Mouse (Mus musculus): ENCODE results near the gene Il2rb.

Gene Il2rb

DNA sequence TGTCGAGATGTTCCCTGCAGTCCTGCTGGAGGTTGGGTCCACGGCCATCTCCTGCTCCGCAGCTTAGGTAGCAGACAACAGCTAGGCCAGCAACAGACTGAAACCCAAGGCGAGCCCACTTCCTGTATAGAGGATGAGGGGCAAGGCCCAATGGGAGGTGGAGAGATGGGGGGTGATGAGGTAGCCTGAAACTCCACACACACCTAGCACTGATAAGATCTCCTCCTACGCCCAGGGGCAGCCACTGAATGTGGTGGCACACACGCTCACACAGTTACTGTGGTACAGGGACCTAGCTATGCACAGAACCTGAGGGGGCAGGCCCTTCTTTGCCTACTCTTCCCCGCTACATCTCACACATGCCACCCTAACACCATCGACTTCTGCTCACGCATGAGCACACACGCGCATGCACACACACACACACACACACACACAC lies at the start of gene Il2rb:
TSS of gene Il2rb (minus strand) at position 304 of the 439 bp plus-strand sequence.
- DNase-seq: peak; percentile 59

DNA sequence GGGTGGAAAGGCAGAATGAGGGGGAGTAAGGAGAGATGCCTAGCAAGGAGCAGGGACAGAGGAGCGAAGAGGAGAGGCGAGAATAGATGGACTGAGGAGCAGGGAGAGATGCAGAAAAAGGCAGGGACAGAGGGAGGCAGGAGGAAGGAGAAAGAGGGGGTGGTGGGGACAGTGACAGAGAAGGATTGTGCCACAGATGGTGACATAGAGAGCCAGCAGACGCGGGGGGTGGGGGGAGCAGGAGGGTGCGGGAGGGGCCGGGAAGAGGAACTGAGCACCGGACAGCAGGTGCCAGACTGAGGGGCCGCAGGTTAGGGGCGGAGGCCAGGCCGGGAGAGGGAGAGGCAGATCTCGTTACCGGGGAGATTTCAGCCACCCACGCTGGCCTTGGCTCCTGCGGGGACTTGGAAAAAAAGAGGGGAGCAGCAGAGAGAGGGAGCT lies 49.5 kb upstream of the Il2rb start, which contains the start of gene Sstr3:
TSS of gene Sstr3 (minus strand) at position 125 of the 441 bp plus-strand sequence.
- DNase-seq: no peak

DNA sequence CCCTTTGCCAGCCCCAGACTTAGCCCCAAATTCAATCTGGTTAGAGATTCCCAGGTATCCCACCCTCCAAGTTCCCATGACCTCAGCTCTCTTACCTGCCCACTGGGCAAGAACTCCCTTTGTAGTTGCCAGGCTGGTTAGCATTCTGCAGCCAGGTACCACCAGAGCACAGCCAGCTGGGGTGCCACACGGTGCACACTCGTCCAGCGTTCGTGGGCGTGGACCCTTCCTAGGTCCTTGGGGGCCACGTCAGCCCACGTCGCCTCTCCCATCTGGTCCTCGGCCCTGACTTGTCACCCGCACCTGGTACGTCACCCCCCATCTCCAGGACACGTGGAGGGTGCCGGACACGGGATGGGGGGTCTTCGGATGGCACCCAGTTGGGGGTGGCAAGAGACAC lies 49.0 kb upstream of the Il2rb start:
- no peak for DNase-seq

DNA sequence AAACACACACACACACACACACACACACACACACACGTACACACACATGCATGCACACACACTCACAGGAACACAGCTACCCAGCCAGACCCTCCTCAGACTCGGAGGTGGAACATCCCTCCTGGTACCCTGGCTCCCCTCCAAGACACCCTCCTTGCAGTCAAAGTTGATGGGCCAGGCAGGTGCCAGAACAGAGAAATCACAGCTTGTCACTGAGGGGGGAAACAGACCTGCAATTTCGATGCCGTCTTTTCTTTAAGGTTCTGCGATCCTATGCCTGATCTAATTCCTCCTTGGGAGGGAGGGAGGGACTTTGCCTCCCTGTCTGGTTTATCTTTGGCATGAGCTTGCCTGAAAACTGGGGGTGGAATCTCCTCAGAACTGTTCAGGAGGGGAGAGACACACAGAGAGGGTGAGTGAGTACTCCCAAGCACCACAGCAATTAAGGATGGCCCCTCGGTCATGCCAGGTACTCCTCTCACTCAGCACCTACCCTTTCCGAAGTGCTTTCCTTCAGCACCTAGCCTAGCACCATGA lies 47.8 kb upstream of the Il2rb start:
- DNase-seq: no peak

DNA sequence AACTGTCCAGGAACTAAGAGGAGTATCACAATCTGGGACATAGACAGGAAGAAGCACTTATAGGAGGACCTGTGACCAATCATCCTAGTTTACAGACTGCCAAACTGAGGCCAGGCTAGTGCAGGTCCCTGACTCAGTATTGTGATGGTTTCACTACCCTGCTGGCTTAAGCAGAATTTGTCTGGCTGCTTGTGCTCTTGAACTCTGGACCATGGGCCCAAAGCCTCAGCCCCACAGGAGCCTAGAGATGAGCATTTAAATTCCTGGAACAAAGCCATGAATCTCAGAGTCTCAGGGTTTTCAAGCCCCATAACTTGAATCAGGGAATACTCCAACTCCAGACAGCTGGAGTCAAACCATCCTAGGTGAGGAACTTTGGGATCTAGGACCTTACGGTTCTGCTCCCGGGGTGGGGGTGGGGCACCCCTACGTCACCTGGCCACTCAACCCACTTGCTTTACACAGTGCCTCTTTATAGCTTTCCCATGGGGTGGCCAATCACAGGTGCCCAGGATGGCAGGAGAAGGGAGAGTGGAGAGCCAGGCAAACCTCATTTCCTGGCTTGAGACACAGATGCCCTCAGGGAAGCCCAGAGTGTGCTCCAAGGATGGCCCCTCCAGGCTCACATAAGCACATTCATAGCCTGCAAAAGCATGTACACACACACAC lies 47.2 kb upstream of the Il2rb start:
- no peak for DNase-seq

DNA sequence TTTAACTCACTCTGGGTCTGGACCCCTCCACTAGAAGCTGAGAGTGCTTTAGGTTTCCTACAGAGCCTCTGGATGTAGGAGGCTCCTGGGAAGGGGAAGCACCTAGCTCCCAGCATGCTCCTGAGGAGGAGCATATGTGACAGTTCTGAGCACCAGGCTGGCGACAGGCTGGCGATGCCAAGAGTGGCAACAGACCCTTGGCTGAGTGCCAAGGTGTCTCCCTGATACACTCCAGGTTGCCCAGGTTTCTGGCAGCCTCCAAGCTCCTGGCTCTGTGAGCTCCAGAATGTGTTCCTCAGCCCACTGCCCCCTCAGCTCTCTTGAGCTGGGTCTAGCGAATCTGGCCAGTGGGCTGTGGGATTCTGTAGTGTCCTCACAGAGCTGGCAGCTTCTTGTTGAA lies 46.5 kb upstream of the Il2rb start:
- no peak for DNase-seq

DNA sequence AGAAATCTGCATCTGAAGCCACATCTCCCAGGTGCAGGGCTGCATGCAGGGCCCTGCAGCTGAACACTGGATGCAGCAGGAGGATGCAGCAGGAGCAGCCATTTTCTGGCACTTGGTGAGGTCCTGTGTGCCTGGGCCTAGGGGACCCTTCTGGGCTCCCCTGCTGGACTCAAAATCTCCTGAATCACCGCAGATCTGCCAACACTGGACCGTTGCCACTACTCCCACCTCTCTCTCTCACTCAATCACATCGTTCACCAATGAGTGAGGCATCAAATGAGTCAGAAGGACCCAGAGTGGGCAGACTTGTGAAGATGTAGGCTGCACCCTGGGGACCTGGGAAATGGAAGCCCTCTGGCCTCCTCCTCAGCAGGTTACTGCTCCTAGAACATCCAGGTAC lies 46.0 kb upstream of the Il2rb start:
- no peak for DNase-seq

DNA sequence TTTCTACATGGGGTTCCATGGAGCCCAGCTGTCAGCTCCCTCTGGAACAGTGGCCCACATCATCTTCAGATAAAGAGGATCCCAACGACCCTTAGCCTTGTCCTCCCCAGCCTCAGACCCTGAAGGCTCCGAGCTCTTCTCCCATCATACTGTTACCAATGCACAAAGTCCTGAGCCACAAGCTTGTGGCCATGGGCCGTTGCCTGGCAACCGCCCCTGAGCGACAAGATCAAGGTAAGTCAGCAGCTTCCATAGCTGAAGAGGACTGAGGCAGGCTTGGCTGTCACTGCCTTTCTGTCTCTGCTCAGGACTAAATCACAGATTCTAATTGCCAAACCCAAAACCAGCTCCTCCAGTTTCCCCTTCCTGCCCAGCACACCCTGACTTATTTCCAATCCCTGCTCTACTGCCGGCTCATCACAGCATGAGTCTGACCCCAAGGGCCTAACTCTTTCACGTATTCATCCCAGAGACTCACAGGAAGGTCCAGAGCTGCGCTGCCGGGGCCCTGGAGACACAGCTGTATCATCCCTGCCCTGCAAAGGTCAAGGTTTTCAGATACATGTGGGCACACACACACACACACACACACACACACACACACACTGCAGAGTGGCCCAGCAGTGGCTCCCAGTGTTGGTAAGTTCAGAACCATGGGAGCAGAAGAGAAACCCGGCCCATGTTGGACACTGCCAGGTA lies 40.8 kb upstream of the Il2rb start:
- DNase-seq: no peak

DNA sequence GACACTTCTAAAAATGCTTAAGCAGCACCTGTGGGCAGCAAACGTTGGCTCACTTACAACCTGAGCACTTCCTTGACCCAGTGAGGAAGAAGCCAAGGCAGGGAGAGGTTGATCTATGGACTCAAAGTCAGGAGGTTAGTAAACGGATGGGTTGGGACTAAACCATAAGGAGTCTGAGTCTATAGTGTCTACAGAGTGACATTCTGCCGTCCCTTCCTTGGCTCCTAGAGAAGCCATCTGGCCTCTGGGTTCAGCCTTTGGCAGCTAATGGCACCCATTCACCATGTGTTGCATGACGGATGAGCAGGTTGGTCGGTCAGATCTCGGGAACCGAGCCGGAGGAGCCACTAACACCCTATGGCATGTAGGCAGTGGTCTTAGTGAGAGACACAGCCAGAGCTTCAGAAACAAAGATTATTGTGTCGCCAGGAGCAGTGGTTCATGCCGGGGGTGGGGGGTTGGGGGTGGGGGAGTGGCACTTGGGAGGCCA lies 38.3 kb upstream of the Il2rb start:
- DNase-seq: no peak

DNA sequence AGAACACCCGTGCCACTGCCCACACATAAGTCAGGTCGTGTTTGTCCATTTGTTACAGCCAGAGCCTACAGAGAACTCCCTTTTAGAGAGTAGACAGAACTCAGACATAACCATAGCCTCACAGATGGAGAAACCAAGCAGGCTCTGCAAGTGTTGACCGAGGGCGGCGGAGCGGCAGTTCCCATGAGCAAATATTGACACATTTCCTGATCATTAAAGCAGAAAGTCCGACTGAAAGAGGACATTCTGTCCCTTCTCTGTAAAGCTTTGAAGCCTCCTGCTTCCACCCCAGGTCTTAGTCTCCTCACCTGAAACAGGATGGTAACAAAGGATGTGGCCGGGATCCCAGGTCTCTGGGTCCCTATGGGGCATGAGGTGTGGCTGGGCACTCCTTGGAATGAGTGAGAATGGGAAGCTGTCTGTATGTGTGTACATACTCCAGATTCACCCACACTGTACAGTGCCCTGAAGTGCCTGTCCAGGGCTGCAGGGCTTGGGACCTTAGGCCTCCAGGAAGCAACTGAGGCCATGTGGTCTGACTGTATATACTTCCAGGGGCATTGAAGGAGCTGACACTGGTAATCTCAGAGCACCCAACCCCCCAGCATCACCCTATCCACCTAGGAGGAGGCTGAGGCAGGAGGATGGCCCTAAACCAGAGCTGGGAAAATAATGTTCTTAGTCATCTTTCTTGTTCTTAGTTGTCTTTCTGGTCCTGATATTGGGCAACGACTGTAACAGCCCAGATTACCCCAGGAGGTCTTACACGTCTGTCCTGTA lies 37.7 kb upstream of the Il2rb start:
- no peak for DNase-seq

DNA sequence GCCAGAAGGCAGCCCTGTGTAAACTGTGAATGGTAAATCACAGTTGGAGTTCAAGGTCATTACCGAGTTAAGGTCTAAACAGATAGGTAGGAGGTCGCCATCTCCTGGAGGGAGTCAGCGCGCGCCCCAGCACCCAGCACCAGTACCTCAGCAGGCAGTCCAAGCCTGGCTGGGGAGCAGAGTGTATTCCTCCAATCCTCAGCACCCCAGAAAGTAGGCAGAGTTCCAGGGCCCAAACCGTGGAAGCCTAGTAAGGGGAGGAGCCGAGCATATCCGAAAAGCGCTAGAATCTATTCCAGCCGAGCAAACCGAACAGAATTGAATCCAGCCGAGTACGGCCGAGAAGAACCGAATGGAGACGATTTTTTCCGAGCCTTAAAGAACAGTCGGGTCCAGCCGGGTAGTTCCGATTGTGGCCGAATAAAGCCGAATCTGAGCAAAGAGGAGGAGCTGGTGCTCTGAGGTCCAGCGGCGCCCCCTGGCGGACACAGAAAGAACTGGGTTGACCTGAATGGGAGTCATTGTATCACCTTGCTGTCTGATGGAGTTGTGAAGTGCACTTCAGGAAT lies 36.9 kb upstream of the Il2rb start:
- DNase-seq: peak; percentile 97

DNA sequence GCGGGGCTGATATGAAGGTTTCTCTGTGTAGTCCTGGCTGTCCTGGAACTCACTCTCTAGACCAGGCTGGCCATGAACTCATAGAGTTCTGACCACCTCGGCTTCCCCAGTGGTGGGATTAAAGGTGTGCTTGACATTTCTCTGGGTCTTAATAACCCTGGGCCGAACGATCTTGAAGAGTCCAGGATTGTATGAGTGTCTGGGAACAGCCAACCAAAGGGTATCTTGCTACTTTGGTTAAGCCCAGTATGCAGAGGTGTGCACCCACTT lies 36.3 kb upstream of the Il2rb start:
- DNase-seq: no peak

DNA sequence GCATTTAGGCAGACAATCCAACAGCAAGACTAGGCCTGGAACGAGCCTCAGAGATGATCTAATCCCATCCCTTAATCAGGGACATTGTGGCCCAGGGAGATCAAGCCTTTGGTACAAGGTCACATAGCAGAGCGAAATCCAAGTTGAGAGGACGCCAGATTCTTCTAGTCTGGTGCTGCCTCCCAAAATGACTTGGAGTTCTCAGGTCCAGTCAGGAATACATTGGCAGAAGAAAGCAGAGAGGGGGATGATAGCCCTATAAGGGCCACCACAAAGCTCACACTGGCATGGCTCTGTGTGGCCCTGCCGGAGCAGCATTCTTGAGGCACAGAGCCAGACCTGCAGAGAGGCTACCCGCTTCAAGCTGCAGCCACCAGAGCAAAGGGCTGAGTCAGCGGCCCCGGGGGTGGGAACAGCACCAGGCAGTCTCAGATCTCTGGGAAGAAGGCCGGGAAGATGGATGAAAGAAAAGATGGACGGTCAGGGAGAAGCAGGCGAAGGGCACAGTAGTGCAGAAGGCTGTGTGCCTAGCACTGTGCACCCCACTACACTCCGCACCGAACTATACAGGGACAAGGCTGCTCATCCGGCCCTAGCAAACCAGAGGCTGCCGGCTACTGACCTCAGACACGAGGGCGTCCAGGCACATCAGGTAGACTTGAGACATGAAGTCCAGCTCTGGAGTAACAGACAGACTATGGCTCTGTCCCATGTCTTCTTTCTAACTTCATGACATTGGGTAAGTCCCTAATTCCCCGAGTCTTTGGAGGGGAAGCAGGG lies 35.8 kb upstream of the Il2rb start, which contains the start of gene C1qtnf6:
TSS of gene C1qtnf6 (minus strand) at position 746 of the 780 bp plus-strand sequence.
- no peak for DNase-seq

DNA sequence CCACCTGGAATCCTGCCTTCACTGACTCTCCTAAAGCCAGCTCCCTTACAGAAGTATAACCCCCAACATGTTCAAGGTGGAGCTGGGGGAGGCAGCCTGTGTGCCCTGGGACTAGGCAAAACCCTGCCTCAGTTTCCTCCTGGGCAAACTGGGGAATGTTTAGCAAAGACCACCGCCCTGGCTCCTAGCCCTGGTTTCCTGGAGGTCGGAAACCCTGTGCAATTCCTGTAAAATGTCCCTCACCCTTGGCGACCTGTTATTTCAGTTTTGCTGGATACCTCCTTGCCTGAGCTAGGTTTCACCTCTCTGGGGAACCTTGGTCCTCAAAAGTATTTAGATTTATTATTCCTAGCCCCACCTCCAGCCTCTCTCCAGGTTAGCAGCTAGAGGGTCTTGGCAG lies 35.1 kb upstream of the Il2rb start:
- no peak for DNase-seq

DNA sequence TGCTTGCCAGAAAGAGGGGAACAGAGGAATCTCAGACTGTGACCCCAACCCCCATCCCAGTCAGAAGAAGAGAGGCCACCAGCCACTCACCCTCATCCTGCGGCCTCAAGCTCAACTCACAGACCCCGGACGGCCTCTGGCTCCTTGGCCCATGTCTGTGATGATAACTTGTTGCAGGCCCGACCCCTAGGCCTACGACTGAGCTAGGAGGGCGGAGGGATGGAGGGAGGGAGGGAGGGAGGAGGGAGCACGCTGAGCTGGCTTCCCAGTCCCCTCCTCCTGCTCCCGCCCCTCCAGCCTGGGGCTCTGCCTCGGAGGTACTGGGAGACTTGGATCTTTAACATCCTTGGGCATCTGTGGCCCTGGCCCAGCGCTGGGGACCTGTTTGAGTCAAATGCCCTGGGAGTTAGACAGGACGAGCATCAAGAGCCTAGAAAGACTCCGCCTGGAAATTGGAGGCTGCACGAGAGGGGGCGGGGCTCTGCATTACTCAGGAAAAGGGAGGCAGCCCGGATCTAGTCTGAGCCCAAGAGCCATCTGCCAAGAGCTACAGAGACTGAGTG lies 34.4 kb upstream of the Il2rb start:
- DNase-seq: no peak

DNA sequence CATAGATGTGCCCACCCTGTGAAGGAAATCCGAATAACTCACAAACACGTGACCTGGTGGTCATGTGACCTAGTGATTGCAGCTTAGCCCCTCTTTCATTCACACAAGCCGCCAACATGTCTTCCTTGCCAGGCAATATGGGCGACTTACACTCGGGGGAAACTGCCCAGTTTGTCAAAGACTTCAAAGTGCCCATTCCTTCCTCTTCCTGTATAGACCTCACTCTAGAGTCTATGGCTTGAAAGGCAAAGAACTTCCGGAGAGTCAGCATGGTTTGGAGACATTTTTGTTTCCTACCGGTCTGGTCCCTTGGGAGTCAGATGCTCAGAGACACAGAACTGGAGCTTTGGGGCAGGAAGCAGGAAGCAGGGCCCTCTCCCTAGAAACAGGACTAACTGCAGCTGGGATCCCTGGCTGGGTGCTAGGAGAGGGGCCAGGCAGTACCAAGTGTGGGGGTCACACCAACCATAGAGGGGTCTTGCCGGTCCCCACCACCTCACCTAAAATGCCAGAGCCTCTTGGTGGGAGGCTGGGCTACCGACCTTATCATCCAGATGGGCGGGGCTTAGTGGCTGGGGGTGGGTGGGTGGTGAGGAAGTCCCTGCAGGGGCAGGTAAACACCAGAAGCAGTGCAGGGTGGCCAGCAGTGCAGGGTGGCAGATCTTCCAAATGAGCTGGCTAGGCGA lies 33.8 kb upstream of the Il2rb start:
- peak; percentile 22 for DNase-seq

DNA sequence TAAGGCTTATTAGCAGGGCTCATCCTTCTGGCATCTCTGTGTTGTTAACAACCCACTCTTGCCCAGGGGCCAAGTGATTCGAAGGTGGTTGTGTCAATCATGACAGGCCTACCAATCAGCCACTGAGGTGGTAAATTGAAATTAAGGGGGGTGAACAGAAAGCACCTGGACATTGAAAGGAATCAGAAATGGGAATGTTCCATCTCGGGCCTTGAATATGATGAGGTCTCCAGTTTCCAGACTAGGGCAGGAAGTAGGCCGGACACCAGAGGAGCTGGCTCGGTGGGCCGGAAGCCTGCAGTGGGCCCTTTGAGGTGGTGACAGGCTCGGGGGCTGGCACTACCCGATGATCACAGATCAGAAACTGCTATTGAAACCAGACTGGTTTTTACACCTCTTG lies 32.9 kb upstream of the Il2rb start:
- DNase-seq: peak; percentile 55

DNA sequence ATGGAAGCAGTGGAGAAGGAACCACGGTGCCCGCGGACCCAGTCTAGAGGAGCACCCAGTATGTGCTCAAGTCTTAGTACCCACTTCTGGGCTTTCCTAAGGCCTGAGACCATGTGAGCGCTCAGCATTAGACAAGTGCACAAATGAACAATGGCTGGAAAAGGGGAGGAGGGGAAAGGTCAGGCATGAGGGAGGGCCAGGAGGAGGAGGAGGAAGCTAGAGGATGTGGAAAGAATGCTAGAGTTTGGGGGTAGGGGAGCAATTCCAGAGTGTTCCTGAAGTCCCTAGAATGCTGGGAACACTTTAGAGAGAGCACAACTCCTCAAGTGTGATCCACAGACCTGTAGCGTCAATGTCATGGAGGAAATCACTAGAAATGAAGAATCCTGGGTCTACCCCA lies 29.1 kb upstream of the Il2rb start:
- no peak for DNase-seq

DNA sequence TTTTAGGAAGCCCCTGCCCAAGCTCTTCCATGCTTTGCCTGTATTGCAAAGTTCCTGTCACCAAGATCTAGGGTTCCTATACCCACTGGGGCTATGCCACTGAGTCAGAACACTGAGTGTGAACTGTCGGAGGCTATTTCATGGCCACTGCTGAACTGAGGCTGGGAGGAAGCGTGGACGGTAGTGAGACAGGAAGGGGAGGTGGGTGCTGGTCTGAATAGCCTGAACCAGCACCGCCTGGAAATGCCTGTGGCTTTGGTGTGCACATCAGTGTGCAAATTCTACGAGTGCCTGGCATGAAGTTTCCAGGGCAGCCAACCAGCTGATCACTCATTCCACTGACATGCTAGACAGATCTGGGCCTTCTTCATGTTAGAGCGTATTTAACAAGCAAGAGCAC lies 26.8 kb upstream of the Il2rb start:
- DNase-seq: no peak

DNA sequence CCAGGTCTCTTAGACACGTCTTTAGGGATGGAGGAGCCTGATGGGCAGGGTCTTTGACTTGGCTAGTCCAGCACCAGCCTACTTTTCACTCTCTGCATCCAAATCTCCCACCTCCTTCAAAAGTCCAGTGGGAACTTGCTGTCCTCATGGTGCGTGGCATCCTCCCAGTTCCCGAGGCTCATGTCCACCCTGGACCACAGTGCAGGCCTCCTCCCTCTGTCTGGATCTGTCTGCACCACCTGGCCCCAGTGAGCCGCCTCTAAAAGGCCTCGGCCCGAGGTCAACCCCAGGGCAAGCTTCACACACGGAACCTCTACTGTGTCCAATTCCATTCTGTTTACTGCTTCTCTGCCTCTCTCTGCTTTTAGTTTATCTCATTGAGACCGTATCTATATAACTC lies 26.3 kb upstream of the Il2rb start:
- no peak for DNase-seq

DNA sequence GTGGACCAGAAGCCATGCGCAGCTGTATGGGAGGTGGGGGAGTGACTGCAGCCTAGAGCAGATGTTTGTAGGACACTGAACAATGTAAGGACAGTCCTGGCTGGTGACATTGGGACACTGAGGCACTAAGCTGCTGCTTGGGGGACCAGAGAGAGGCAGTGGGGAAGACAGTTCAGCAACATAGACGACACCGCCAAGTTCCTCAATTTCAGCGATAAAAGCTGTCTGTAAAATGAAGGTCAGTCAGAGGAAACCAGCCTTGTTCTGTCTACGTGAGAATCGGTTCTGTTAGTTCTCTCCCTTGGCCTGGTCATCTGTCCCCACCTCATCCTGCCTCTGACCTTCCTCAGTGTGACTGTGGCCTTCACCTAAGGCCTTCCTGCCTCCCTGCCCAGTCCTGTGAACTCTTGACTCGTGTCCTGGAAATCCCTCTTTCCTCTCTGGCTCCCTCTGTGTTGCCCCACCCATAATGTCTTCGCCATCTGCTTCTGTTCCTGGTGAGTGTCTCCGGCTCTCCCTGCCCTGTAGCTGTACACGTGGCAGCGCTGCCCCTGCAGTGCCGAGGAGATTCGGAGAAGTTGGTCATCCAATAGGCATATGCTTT lies 25.1 kb upstream of the Il2rb start:
- no peak for DNase-seq

All from thymus, postnatal 14 days (tissue).